Mouse (Mus musculus): ENCODE data around the gene Ugt1a6a. TPM values are rescaled to one million over a fixed set of nuclear protein-coding genes. Genes with fewer than 3 reads are reported as not detected.

Gene Ugt1a6a
- polyA plus RNA-seq, 1 experiment: 1.3 TPM

DNA sequence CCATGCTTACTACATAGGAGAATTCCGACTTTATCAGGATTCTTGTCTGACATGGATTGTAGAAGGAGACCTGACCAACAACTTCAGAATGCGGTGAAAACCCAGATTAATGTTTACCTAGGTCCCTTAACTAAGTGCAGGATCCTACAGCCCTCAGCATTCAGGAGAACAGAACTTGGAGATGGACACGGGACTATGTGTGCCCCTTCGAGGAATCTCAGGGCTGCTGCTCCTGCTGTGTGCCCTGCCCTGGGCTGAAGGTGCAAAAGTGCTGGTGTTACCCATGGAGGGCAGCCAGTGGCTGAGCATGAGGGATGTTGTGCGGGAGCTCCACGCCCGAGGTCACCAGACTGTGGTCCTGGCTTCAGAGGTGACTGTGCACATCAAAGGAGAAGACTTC, 65.8 kb downstream of the Ugt1a6a start, which contains the start of gene Ugt1a2:
Gene Ugt1a2 (plus strand): TSS at position 146 of the 400 bp plus-strand sequence.
- no peaks in the 10 kb centered on the region for H3K79me2 ChIP-seq (ENCODE audit: control insufficient read depth, insufficient read depth)
- TF ChIP-seq CEBPB (IDR thresholded peaks at IDR 0.05; ENCODE audit: low read depth) (no peak), CTCF (IDR thresholded peaks at IDR 0.05; ENCODE audit: control insufficient read depth, insufficient read depth, insufficient read length) (no peak), MYOD1 (IDR thresholded peaks at IDR 0.05; ENCODE audit: control insufficient read depth, insufficient read length, low read depth) (no peak), USF1 (IDR thresholded peaks at IDR 0.05; ENCODE audit: low read depth) (no peak), FOSL1 (IDR thresholded peaks at IDR 0.05; ENCODE audit: insufficient read depth, low read length, poor library complexity, severe bottlenecking) (no peak), MAX (IDR thresholded peaks at IDR 0.05) (no peak), MYOG (IDR thresholded peaks at IDR 0.05; ENCODE audit: control insufficient read depth, extremely low read depth, insufficient read length) (no peak)
- H3K79me3 ChIP-seq (ENCODE audit: low read depth): no peaks in the 10 kb centered on the region
- H3ac ChIP-seq (ENCODE audit: control insufficient read depth, insufficient read length, low read depth): no peak within 1 kb of the TSS
- H3K36me3 ChIP-seq (ENCODE audit: control insufficient read depth, insufficient read depth): no peaks in the 10 kb centered on the region
- H3K4me3 ChIP-seq (ENCODE audit: insufficient read depth, poor library complexity, severe bottlenecking): no peak within 1 kb of the TSS
- H3K27me3 ChIP-seq (ENCODE audit: control insufficient read depth, insufficient read depth, insufficient read length): peaks cover 24% of the 10 kb centered on the region

DNA sequence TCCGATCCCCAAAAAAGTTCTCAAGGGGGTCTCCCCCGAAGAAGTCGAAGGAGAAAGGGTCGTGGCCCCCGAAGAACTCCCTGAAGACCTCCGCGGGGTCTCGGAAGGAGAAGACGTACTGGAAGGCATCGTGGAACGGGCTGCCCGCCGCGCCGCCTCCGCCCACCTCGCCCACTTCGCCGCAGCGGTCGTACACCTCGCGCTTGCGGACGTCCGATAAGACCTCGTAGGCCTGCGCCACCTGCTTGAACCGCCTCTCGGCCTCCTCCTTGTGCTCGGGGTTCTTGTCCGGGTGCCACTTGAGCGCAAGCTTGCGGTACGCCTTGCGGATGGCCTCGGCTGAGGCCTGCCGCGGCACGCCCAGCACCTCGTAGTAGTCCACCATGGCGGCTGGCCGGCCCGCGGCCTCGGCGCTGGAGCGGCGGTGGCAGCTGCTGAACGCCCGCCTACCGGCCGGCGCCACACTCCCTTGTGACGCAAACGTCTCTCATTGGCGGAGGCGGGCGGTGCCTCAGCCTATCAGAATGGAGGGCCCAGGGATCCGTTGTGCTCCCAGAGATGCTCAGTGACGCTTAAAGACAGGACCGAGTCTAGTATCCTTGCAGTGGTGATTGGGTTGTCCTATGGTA, 70.8 kb downstream of the Ugt1a6a start, which contains the start of gene Dnajb3:
Gene Dnajb3 (minus strand): TSS at position 489 of the 629 bp plus-strand sequence.
- TF ChIP-seq CEBPB (IDR thresholded peaks at IDR 0.05; ENCODE audit: low read depth) (no peak), CTCF (IDR thresholded peaks at IDR 0.05; ENCODE audit: control insufficient read depth, insufficient read depth, insufficient read length) (no peak)
- no peaks in the 10 kb centered on the region for H3K36me3 ChIP-seq (ENCODE audit: control insufficient read depth, insufficient read depth)
- H3K79me2 ChIP-seq (ENCODE audit: control insufficient read depth, insufficient read depth): no peaks in the 10 kb centered on the region
- H3ac ChIP-seq (ENCODE audit: control insufficient read depth, insufficient read length, low read depth): no peak within 1 kb of the TSS
- no peak within 1 kb of the TSS for H3K4me3 ChIP-seq (ENCODE audit: insufficient read depth, poor library complexity, severe bottlenecking)
- H3K79me3 ChIP-seq (ENCODE audit: low read depth): no peaks in the 10 kb centered on the region
- peaks cover 11% of the 10 kb centered on the region for H3K27me3 ChIP-seq (ENCODE audit: control insufficient read depth, insufficient read depth, insufficient read length)

DNA sequence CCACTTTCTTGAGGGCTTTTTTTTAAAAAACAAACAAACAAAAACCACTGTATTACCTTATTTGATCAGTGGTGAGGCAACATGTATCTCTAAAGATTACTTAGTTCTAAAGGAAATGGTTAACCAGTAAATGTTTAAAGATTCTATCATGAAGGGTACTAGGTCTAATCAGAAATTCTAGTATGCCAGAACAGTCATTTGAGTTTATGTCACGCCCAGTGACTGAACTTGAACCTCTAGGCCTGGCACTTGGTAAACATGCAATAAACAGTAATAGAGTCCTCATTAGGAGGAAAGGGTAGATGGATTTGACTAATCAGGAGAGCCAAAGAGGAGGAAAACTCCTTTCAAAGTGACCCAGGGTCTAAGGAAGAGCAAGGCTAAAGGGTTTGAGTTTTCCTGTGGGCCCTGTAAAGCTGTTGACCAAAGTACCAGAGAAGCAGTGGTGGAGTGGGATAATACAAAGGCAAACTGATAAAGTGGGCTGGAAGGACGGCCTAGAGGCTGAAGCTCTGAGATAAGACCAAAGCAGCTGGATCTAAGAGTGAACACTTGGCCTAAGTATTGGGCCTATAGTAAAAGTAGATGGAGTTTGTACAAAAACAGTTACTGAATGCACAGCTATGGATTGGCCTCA, 72.4 kb downstream of the Ugt1a6a start:
- Histone ChIP-seq H3K27me3 (ENCODE audit: control insufficient read depth, insufficient read depth, insufficient read length) (peaks cover 3% of the 10 kb centered on the region), H3K4me3 (ENCODE audit: insufficient read depth, poor library complexity, severe bottlenecking) (no peak overlapping the region), H3ac (ENCODE audit: control insufficient read depth, insufficient read length, low read depth) (no peak overlapping the region), H3K79me3 (ENCODE audit: low read depth) (no peaks in the 10 kb centered on the region), H3K79me2 (ENCODE audit: control insufficient read depth, insufficient read depth) (no peaks in the 10 kb centered on the region), H3K36me3 (ENCODE audit: control insufficient read depth, insufficient read depth) (no peaks in the 10 kb centered on the region)
- TF ChIP-seq CEBPB (IDR thresholded peaks at IDR 0.05; ENCODE audit: low read depth): no peak
- no peak for TF ChIP-seq FOSL1 (IDR thresholded peaks at IDR 0.05; ENCODE audit: insufficient read depth, low read length, poor library complexity, severe bottlenecking)
- no peak for TF ChIP-seq MYOD1 (IDR thresholded peaks at IDR 0.05; ENCODE audit: control insufficient read depth, insufficient read length, low read depth)
- TF ChIP-seq MYOG (IDR thresholded peaks at IDR 0.05; ENCODE audit: control insufficient read depth, extremely low read depth, insufficient read length): no peak
- no peak for TF ChIP-seq USF1 (IDR thresholded peaks at IDR 0.05; ENCODE audit: low read depth)
- TF ChIP-seq MAX (IDR thresholded peaks at IDR 0.05): no peak
- TF ChIP-seq CTCF (IDR thresholded peaks at IDR 0.05; ENCODE audit: control insufficient read depth, insufficient read depth, insufficient read length): no peak

DNA sequence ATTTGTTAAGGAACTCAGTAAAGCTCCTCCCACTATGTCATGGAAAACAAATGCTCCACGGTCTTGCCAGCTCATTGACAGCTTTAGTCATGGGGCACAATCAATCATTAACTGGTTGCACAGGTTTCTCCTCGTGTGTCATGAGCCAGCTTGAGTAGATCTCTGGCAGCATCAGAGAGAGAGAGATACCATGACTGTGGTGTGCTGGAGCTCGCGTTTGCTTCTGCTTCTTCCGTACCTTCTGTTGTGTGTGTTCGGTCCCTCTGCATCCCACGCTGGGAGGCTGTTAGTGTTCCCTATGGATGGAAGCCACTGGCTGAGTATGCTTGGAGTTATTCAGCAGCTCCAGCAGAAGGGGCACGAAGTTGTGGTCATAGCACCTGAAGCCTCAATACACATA, 77.2 kb downstream of the Ugt1a6a start, which contains the start of gene Ugt1a1:
Gene Ugt1a1 (plus strand): TSS at position 148 of the 400 bp plus-strand sequence.
- H3K79me3 ChIP-seq (ENCODE audit: low read depth): no peaks in the 10 kb centered on the region
- no peak within 1 kb of the TSS for H3K4me3 ChIP-seq (ENCODE audit: insufficient read depth, poor library complexity, severe bottlenecking)
- no peaks in the 10 kb centered on the region for H3K79me2 ChIP-seq (ENCODE audit: control insufficient read depth, insufficient read depth)
- no peak within 1 kb of the TSS for H3ac ChIP-seq (ENCODE audit: control insufficient read depth, insufficient read length, low read depth)
- TF ChIP-seq CEBPB (IDR thresholded peaks at IDR 0.05; ENCODE audit: low read depth) (no peak), MAX (IDR thresholded peaks at IDR 0.05) (no peak), USF1 (IDR thresholded peaks at IDR 0.05; ENCODE audit: low read depth) (no peak), CTCF (IDR thresholded peaks at IDR 0.05; ENCODE audit: control insufficient read depth, insufficient read depth, insufficient read length) (no peak), FOSL1 (IDR thresholded peaks at IDR 0.05; ENCODE audit: insufficient read depth, low read length, poor library complexity, severe bottlenecking) (no peak), MYOG (IDR thresholded peaks at IDR 0.05; ENCODE audit: control insufficient read depth, extremely low read depth, insufficient read length) (no peak), MYOD1 (IDR thresholded peaks at IDR 0.05; ENCODE audit: control insufficient read depth, insufficient read length, low read depth) (no peak)
- H3K36me3 ChIP-seq (ENCODE audit: control insufficient read depth, insufficient read depth): no peaks in the 10 kb centered on the region
- peaks cover 6% of the 10 kb centered on the region for H3K27me3 ChIP-seq (ENCODE audit: control insufficient read depth, insufficient read depth, insufficient read length)

DNA sequence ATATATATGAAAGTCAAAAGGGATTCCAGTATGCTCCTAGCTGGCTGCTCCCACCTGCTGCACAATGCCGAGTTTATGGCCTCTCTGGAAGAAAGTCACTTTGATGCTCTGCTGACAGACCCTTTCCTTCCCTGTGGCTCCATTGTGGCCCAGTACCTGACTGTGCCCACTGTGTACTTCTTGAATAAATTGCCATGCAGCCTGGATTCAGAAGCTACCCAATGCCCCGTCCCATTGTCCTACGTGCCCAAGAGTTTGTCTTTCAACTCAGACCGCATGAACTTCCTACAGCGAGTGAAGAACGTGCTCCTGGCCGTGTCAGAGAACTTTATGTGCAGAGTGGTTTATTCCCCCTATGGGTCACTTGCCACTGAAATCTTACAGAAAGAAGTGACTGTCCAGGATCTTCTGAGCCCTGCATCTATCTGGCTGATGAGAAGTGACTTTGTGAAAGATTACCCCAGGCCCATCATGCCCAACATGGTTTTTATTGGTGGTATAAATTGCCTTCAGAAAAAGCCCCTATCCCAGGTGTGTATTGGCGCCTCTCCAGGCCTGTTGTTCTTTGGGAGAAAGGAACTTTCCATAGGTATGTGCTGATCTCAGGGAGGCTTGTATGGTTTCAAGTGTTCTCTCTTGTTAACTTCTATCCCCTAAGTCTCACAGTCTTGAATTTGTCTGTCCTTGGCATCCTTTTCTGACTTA, 77.9 kb downstream of the Ugt1a6a start:
- no peak overlapping the region for H3K4me3 ChIP-seq (ENCODE audit: insufficient read depth, poor library complexity, severe bottlenecking)
- peaks cover 6% of the 10 kb centered on the region for H3K27me3 ChIP-seq (ENCODE audit: control insufficient read depth, insufficient read depth, insufficient read length)
- H3K79me2 ChIP-seq (ENCODE audit: control insufficient read depth, insufficient read depth): no peaks in the 10 kb centered on the region
- H3ac ChIP-seq (ENCODE audit: control insufficient read depth, insufficient read length, low read depth): no peak overlapping the region
- TF ChIP-seq FOSL1 (IDR thresholded peaks at IDR 0.05; ENCODE audit: insufficient read depth, low read length, poor library complexity, severe bottlenecking) (no peak), MYOG (IDR thresholded peaks at IDR 0.05; ENCODE audit: control insufficient read depth, extremely low read depth, insufficient read length) (no peak), CTCF (IDR thresholded peaks at IDR 0.05; ENCODE audit: control insufficient read depth, insufficient read depth, insufficient read length) (no peak), MYOD1 (IDR thresholded peaks at IDR 0.05; ENCODE audit: control insufficient read depth, insufficient read length, low read depth) (no peak), CEBPB (IDR thresholded peaks at IDR 0.05; ENCODE audit: low read depth) (no peak), USF1 (IDR thresholded peaks at IDR 0.05; ENCODE audit: low read depth) (no peak), MAX (IDR thresholded peaks at IDR 0.05) (no peak)
- H3K36me3 ChIP-seq (ENCODE audit: control insufficient read depth, insufficient read depth): no peaks in the 10 kb centered on the region
- H3K79me3 ChIP-seq (ENCODE audit: low read depth): no peaks in the 10 kb centered on the region
